Mouse (Mus musculus) neural tube, embryonic 13.5 days (tissue): Measurements from ENCODE around the gene Elf1. TPM values are rescaled to one million over a fixed set of nuclear protein-coding genes. Genes with fewer than 3 reads are reported as not detected.
"Not testable (repeated sequence)": the region's sequence is repeated elsewhere in the genome, so short reads cannot be mapped to it uniquely, and the experiment has no call there.

ENCODE experiments used
- ATAC-seq: fragments of 200-750 bp; cut with Nextera tagmentation; 2 replicates; pipeline ENCODE4 v1.8.0; 2017; ENCODE audit warnings: low read depth, mild to moderate bottlenecking, moderate TSS enrichment, moderate library complexity
- H3K27ac ChIP-seq: fragments of 300-500 bp; sonication (generic); replicated peaks from 2 replicates; pipeline ENCODE4 v1.5.1; 2015; ENCODE audit warnings: moderate library complexity, mild to moderate bottlenecking, inconsistent platforms
- H3K27me3 ChIP-seq: fragments of 300-500 bp; sonication (generic); 2 replicates; pipeline ENCODE4 v1.6.1; 2015; ENCODE audit warnings: mild to moderate bottlenecking, inconsistent platforms
- H3K36me3 ChIP-seq: fragments of 300-500 bp; sonication (generic); 2 replicates; pipeline ENCODE4 v1.6.1; 2015; ENCODE audit warnings: mild to moderate bottlenecking, inconsistent platforms
- H3K4me1 ChIP-seq: fragments of 300-500 bp; sonication (generic); replicated peaks from 2 replicates; pipeline ENCODE4 v1.6.1; 2015; ENCODE audit warnings: inconsistent platforms
- H3K4me2 ChIP-seq: fragments of 300-500 bp; sonication (generic); 2 replicates; pipeline ENCODE4 v1.6.1; 2015; ENCODE audit warnings: inconsistent platforms, mild to moderate bottlenecking, moderate library complexity
- H3K4me3 ChIP-seq: fragments of 300-500 bp; sonication (generic); 2 replicates; pipeline ENCODE4 v1.5.1; 2015; ENCODE audit warnings: mild to moderate bottlenecking, inconsistent platforms
- H3K9ac ChIP-seq: fragments of 300-500 bp; sonication (generic); 2 replicates; pipeline ENCODE4 v1.6.1; 2015; ENCODE audit warnings: moderate library complexity, mild to moderate bottlenecking, inconsistent platforms
- H3K9me3 ChIP-seq: fragments of 300-500 bp; sonication (generic); 2 replicates; pipeline ENCODE4 v1.6.1; 2016; ENCODE audit warnings: inconsistent platforms
- WGBS: fragments of 180-500 bp; shearing (Covaris S2); methylation state at CpG from one replicate; pipeline ENCODE4 v1.1.7; 2015; 5-methylcytosine and 5-hydroxymethylcytosine counted together
- polyA plus RNA-seq: library from polyadenylated mRNA; unstranded; fragments of >200 nt; fragmentation: Nextera tagmentation; extraction: Ambion mirVana; gene quantifications from 2 replicates; pipeline ENCODE4 v1.2.1, GENCODE M21; 2015

Elf1 gene
- polyA plus RNA-seq, 1 experiment from 2014 or later = 4.3 TPM

GRCm38 (mm10) chr14:79529581-79530554, 48.9 kb downstream of the Elf1 start:
- no peak overlapping the region for H3K4me3 ChIP-seq
- no peaks in the 10 kb centered on the region for H3K36me3 ChIP-seq
- H3K4me1 ChIP-seq = no peaks in the 10 kb centered on the region
- H3K9ac ChIP-seq = no peak overlapping the region
- H3K4me2 ChIP-seq = no peak overlapping the region
- ATAC-seq = no peak
- WGBS = 87% methylated on average over 10 of the region's 10 CpGs
- no peaks in the 10 kb centered on the region for H3K9me3 ChIP-seq
- H3K27me3 ChIP-seq = no peaks in the 10 kb centered on the region
- H3K27ac ChIP-seq = no peak overlapping the region

- no peak overlapping the region for H3K9ac ChIP-seq
- no peak overlapping the region for H3K4me2 ChIP-seq
- no peaks in the 10 kb centered on the region for H3K27me3 ChIP-seq
- H3K4me3 ChIP-seq = no peak overlapping the region
- no peaks in the 10 kb centered on the region for H3K4me1 ChIP-seq
- H3K9me3 ChIP-seq = no peaks in the 10 kb centered on the region
- no peak for ATAC-seq
- 84% methylated on average over 6 of the region's 6 CpGs for WGBS
- H3K36me3 ChIP-seq = no peaks in the 10 kb centered on the region
- H3K27ac ChIP-seq = no peak overlapping the region
Observed at GRCm38 (mm10) chr14:79530761-79531160, 49.8 kb downstream of the Elf1 start.

DNA sequence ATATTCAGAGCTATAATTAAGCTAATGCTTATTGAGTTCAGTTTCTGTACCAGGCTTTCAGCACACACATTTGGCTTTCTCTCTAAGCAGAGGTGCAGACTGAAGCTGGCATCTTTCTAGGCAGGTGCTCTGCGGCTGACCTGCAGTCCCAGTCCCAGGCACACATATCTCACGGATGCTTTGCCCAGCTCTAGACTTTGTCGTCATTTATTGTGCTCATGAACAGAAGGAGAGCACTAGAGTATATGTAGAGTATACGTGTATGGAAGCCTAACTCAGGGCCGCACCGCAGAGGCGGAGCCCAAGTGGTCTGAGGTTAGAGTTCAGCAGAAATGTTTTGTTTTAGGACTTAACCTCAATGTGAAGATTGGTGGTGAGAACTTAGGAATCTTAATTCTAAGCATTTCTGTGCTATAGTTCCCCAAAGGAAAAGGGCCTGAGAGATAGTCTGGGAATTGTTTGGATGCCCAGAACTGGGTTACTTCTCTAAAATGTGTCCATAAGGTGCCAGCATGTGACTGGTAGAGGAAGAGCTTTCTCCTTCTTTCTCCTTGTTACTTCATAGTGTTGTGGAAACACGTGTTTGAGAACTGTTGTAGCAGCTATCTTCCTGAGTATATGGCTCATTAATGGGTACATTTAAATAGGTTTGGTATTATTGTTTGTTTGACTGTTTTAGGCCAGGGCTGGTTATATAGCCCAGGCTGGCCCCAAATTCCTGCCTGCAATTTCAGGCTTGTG, 51.2 kb downstream of the Elf1 start:
- Histone ChIP-seq H3K27ac (no peak overlapping the region), H3K9ac (no peak overlapping the region), H3K9me3 (no peaks in the 10 kb centered on the region), H3K4me1 (no peaks in the 10 kb centered on the region), H3K4me2 (no peak overlapping the region), H3K36me3 (no peaks in the 10 kb centered on the region), H3K4me3 (no peak overlapping the region), H3K27me3 (no peaks in the 10 kb centered on the region)
- ATAC-seq = no peak
- 91% methylated on average over 8 of the region's 8 CpGs for WGBS

DNA sequence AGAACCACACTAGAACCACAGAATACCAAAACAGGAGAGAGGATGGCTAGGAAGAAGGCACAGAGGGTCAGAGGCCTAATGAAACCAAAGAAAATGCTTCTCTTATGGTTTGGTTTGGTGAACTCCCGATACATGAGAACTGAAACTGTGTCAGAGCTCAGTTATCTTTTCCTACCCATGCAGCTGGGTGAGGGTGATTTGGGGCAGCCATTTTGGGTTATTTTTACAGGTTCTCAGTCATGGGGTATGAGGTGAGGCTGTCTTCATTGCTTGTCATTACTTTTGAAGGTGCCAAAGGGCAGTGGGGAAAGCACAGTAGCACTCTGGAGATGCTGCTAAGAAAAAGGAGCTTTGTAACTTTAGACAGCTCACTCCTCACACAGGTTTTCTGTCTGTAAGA, 52.4 kb downstream of the Elf1 start:
- Histone ChIP-seq H3K27me3 (no peaks in the 10 kb centered on the region), H3K9me3 (no peaks in the 10 kb centered on the region), H3K4me3 (no peak overlapping the region), H3K4me1 (no peaks in the 10 kb centered on the region), H3K27ac (no peak overlapping the region), H3K4me2 (no peak overlapping the region), H3K36me3 (no peaks in the 10 kb centered on the region), H3K9ac (no peak overlapping the region)
- WGBS = 88% methylated on average over 1 of the region's 1 CpGs
- no peak for ATAC-seq

DNA sequence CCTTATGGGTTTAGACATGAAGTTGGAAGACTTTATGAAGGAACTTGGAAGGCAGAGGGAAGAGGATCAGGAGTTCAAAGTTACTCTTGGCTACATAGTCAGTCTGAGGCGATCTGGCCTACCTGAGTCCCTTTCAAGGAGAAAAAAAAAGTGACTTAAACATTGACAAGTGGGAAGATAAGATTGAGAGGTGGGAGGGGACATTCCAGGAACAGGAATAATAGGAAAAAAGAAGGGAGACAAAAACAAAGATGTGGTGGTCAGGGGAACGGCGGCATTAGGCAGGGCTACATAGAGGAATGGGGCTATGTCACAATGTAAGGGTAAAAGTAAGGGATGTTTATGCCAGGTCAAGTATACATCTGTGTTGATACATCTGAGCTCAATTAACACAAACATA, 53.2 kb downstream of the Elf1 start:
- no peaks in the 10 kb centered on the region for H3K27me3 ChIP-seq
- H3K4me2 ChIP-seq = no peak overlapping the region
- H3K27ac ChIP-seq = no peak overlapping the region
- H3K9me3 ChIP-seq = no peaks in the 10 kb centered on the region
- H3K36me3 ChIP-seq = no peaks in the 10 kb centered on the region
- H3K9ac ChIP-seq = no peak overlapping the region
- ATAC-seq = no peak
- no peaks in the 10 kb centered on the region for H3K4me1 ChIP-seq
- H3K4me3 ChIP-seq = no peak overlapping the region
- 82% methylated on average over 3 of the region's 3 CpGs for WGBS

GRCm38 (mm10) chr14:79534656-79535055, 53.7 kb downstream of the Elf1 start:
- H3K9ac ChIP-seq, H3K9me3 ChIP-seq, H3K4me2 ChIP-seq, H3K27me3 ChIP-seq, H3K4me1 ChIP-seq, H3K4me3 ChIP-seq, H3K36me3 ChIP-seq, H3K27ac ChIP-seq, ATAC-seq: not testable (repeated sequence)
- WGBS = 99% methylated on average over 4 of the region's 4 CpGs

GRCm38 (mm10) chr14:79535318-79535717, 54.3 kb downstream of the Elf1 start:
- 79% methylated on average over 10 of the region's 10 CpGs for WGBS
- no peaks in the 10 kb centered on the region for H3K9me3 ChIP-seq
- H3K9ac ChIP-seq = no peak overlapping the region
- no peak for ATAC-seq
- H3K4me1 ChIP-seq = no peaks in the 10 kb centered on the region
- no peaks in the 10 kb centered on the region for H3K36me3 ChIP-seq
- no peak overlapping the region for H3K27ac ChIP-seq
- no peak overlapping the region for H3K4me2 ChIP-seq
- no peak overlapping the region for H3K4me3 ChIP-seq
- H3K27me3 ChIP-seq = no peaks in the 10 kb centered on the region

GRCm38 (mm10) chr14:79536011-79536410, 55.0 kb downstream of the Elf1 start:
- no peak for ATAC-seq
- no peaks in the 10 kb centered on the region for H3K4me1 ChIP-seq

DNA sequence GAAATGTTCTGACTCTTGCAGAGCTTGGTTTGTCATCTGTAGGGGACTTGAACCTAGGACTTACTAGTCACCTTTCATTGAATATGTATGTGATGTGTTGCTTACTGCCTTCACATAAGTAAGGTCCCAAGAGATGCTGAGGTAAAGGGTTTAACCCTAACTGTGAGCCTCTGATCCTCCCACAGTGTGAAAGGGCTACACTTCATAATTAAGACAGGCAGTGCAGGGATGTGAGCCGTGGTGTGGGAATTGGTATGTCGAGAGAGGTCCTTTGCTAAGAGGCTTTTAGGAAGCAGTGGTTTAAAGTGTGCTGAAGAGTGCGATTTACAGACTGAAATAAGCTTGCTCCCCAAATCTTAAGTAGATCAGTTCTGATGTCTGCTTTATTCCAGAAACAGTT, 55.8 kb downstream of the Elf1 start:
- 84% methylated on average over 3 of the region's 3 CpGs for WGBS
- Histone ChIP-seq H3K27me3 (no peaks in the 10 kb centered on the region), H3K9me3 (no peaks in the 10 kb centered on the region), H3K4me2 (no peak overlapping the region), H3K27ac (no peak overlapping the region), H3K4me1 (no peaks in the 10 kb centered on the region), H3K36me3 (no peaks in the 10 kb centered on the region), H3K9ac (no peak overlapping the region), H3K4me3 (no peak overlapping the region)
- no peak for ATAC-seq

More at GRCm38 (mm10) chr14:79536011-79536410, 55.0 kb downstream of the Elf1 start:
- Histone ChIP-seq H3K4me2 (no peak overlapping the region), H3K9ac (no peak overlapping the region), H3K27ac (no peak overlapping the region), H3K36me3 (no peaks in the 10 kb centered on the region), H3K4me3 (no peak overlapping the region), H3K27me3 (no peaks in the 10 kb centered on the region), H3K9me3 (no peaks in the 10 kb centered on the region)
- 71% methylated on average over 5 of the region's 5 CpGs for WGBS

GRCm38 (mm10) chr14:79537463-79537862, 56.5 kb downstream of the Elf1 start:
- Histone ChIP-seq H3K9me3 (no peaks in the 10 kb centered on the region), H3K4me3 (no peak overlapping the region), H3K27ac (no peak overlapping the region), H3K27me3 (no peaks in the 10 kb centered on the region), H3K4me2 (no peak overlapping the region), H3K36me3 (no peaks in the 10 kb centered on the region), H3K9ac (no peak overlapping the region), H3K4me1 (no peaks in the 10 kb centered on the region)
- WGBS = 84% methylated on average over 5 of the region's 5 CpGs
- no peak for ATAC-seq

GRCm38 (mm10) chr14:79537921-79538320, 56.9 kb downstream of the Elf1 start:
- Histone ChIP-seq H3K27ac (no peak overlapping the region), H3K9me3 (no peaks in the 10 kb centered on the region), H3K36me3 (no peaks in the 10 kb centered on the region), H3K4me3 (no peak overlapping the region), H3K4me2 (no peak overlapping the region), H3K9ac (no peak overlapping the region), H3K4me1 (no peaks in the 10 kb centered on the region), H3K27me3 (no peaks in the 10 kb centered on the region)
- ATAC-seq = no peak

- H3K27ac ChIP-seq = no peak overlapping the region
- no peak for ATAC-seq
- no peaks in the 10 kb centered on the region for H3K4me1 ChIP-seq
- no peaks in the 10 kb centered on the region for H3K36me3 ChIP-seq
- H3K9me3 ChIP-seq = no peaks in the 10 kb centered on the region
- no peak overlapping the region for H3K4me3 ChIP-seq
- no peak overlapping the region for H3K9ac ChIP-seq
- H3K27me3 ChIP-seq = no peaks in the 10 kb centered on the region
- H3K4me2 ChIP-seq = no peak overlapping the region
Observed at GRCm38 (mm10) chr14:79541606-79542005, 60.6 kb downstream of the Elf1 start.
